Comparison of ENCODE assay signal across 16 mouse cellular contexts in genomic region chr6:42359364-42360147, GRCm38 (mm10). TPM values are rescaled to one million over a fixed set of nuclear protein-coding genes. Genes with fewer than 3 reads are reported as not detected.
DNase-seq lines count a peak whose midpoint lies in the region; ATAC-seq and TF ChIP-seq lines count a peak whose summit lies in the region.
"Had no signal": no experiment of that assay in that cellular context is flagged by ENCODE, and none has a peak within 500 bp of the region (broad histone marks: within the 10 kb centered on the region; RNA-seq: fewer than 3 reads in every experiment).

No protein-coding gene starts in this region.

- TF ChIP-seq EP300 in liver, postnatal 0 days (IDR thresholded peaks at IDR 0.05; ENCODE audit: low read depth): no peak

- ATAC-seq in liver, embryonic 11.5 days (replicated peaks; ENCODE audit: low FRiP score): no peak
- ATAC-seq in liver, embryonic 12.5 days: no peak
- ATAC-seq in Patski: peak; percentile 27
- peak; percentile 33 for ATAC-seq in heart, embryonic 12.5 days (ENCODE audit: insufficient number of reproducible peaks, low FRiP score)
- no peak for ATAC-seq in liver, postnatal 0 days
- no peak for ATAC-seq in midbrain, embryonic 15.5 days (replicated peaks)
- ATAC-seq in hindbrain, postnatal 0 days: no peak
- ATAC-seq: midbrain, embryonic 13.5 days had no signal

- H3K27ac ChIP-seq in liver, embryonic 11.5 days (ENCODE audit: low read depth, low read length): peak overlapping the region; percentile 13; the same call in 1 of the 2 replicates
- H3K27ac ChIP-seq in liver, embryonic 12.5 days: no peak overlapping the region
- H3K27ac ChIP-seq in heart, embryonic 12.5 days (ENCODE audit: poor library complexity, severe bottlenecking): peak overlapping the region; percentile 76
- 0 out of 2 replicates have a peak overlapping the region, but pooled peaks have one; percentile 29 for H3K27ac ChIP-seq in liver, postnatal 0 days (ENCODE audit: low read depth)
- no peak overlapping the region for H3K27ac ChIP-seq in midbrain, embryonic 15.5 days
- no peak overlapping the region for H3K27ac ChIP-seq in hindbrain, postnatal 0 days
- H3K27ac ChIP-seq: liver, embryonic 13.5 days; midbrain, embryonic 13.5 days; neural tube, embryonic 13.5 days had no signal

- peaks cover 22% of the 10 kb centered on the region for H3K36me3 ChIP-seq in liver, embryonic 11.5 days (ENCODE audit: control insufficient read depth, insufficient read depth, low read length)
- peaks cover 61% of the 10 kb centered on the region for H3K36me3 ChIP-seq in liver, embryonic 12.5 days
- H3K36me3 ChIP-seq in heart, embryonic 12.5 days: peaks cover 72% of the 10 kb centered on the region
- H3K36me3 ChIP-seq in liver, postnatal 0 days (replicated peaks; ENCODE audit: insufficient read depth, low read length): peaks cover 66% of the 10 kb centered on the region
- peaks cover 16% of the 10 kb centered on the region for H3K36me3 ChIP-seq in midbrain, embryonic 15.5 days (replicated peaks)
- H3K36me3 ChIP-seq in hindbrain, postnatal 0 days (ENCODE audit: insufficient read depth, low read length): peaks cover 30% of the 10 kb centered on the region; the same call in 1 of the 2 replicates

- H3K4me3 ChIP-seq in liver, embryonic 11.5 days (ENCODE audit: low read depth, low read length): no peak overlapping the region
- no peak overlapping the region for H3K4me3 ChIP-seq in liver, embryonic 12.5 days
- H3K4me3 ChIP-seq in heart, embryonic 12.5 days: no peak overlapping the region
- H3K4me3 ChIP-seq in liver, postnatal 0 days (ENCODE audit: low read depth, low read length): no peak overlapping the region
- no peak overlapping the region for H3K4me3 ChIP-seq in midbrain, embryonic 15.5 days
- no peak overlapping the region for H3K4me3 ChIP-seq in hindbrain, postnatal 0 days (ENCODE audit: low read length)
- H3K4me3 ChIP-seq: erythroblast, embryonic 14.5 days; liver, embryonic 13.5 days; midbrain, embryonic 13.5 days; neural tube, embryonic 13.5 days had no signal

- CTCF ChIA-PET in Patski (lab: Charles Lee): interaction anchor here (1.7 kb wide), 1 partner anchor 14 kb away, joined by 3 read pairs; no protein-coding TSS in a partner anchor

- 65% methylated on average over 9 of the region's 9 CpGs for WGBS in liver, embryonic 11.5 days
- WGBS in liver, embryonic 12.5 days (ENCODE audit: insufficient replicate concordance): 65% methylated on average over 9 of the region's 9 CpGs
- WGBS in heart, embryonic 12.5 days: 26% methylated on average over 9 of the region's 9 CpGs
- 67% methylated on average over 9 of the region's 9 CpGs for WGBS in liver, postnatal 0 days (ENCODE audit: insufficient replicate concordance)
- 75% methylated on average over 9 of the region's 9 CpGs for WGBS in midbrain, embryonic 15.5 days
- 70% methylated on average over 9 of the region's 9 CpGs for WGBS in hindbrain, postnatal 0 days

- peak; percentile 24 for DNase-seq in liver, embryonic 11.5 days (ENCODE audit: low spot score)
- no peak for DNase-seq in Patski (ENCODE audit: low read depth, low spot score)
- no peak for DNase-seq in liver, postnatal 0 days
- no peak for DNase-seq in retina, embryonic 14.5 days (ENCODE audit: low spot score)
- DNase-seq in hindbrain, postnatal 0 days (ENCODE audit: low spot score): no peak
- DNase-seq: adrenal gland, postnatal 10 days; cerebellum, adult 11 months; kidney, adult 18-20 months; liver, embryonic 13.5 days had no signal

- no peak overlapping the region for H3K9ac ChIP-seq in liver, embryonic 11.5 days (ENCODE audit: low read depth, low read length)
- no peak overlapping the region for H3K9ac ChIP-seq in liver, embryonic 12.5 days
- no peak overlapping the region for H3K9ac ChIP-seq in heart, embryonic 12.5 days
- H3K9ac ChIP-seq in liver, postnatal 0 days (replicated peaks): no peak overlapping the region
- H3K9ac ChIP-seq in midbrain, embryonic 15.5 days: no peak overlapping the region
- no peak overlapping the region for H3K9ac ChIP-seq in hindbrain, postnatal 0 days (replicated peaks; ENCODE audit: low read length)
- H3K9ac ChIP-seq: liver, embryonic 13.5 days; midbrain, embryonic 13.5 days; neural tube, embryonic 13.5 days had no signal

- POLR2A ChIA-PET in Patski (lab: Charles Lee): interaction anchor here (1.7 kb wide), 1 partner anchor 7 kb away, joined by 5 read pairs; no protein-coding TSS in a partner anchor

- H3K27me3 ChIP-seq in liver, embryonic 11.5 days (replicated peaks; ENCODE audit: control insufficient read depth, insufficient read depth, low read length): no peaks in the 10 kb centered on the region
- no peaks in the 10 kb centered on the region for H3K27me3 ChIP-seq in liver, embryonic 12.5 days (replicated peaks)
- no peaks in the 10 kb centered on the region for H3K27me3 ChIP-seq in Patski
- H3K27me3 ChIP-seq in heart, embryonic 12.5 days (replicated peaks): no peaks in the 10 kb centered on the region
- H3K27me3 ChIP-seq in liver, postnatal 0 days (ENCODE audit: insufficient read depth, low read length): no peaks in the 10 kb centered on the region
- no peaks in the 10 kb centered on the region for H3K27me3 ChIP-seq in midbrain, embryonic 15.5 days (replicated peaks)
- no peaks in the 10 kb centered on the region for H3K27me3 ChIP-seq in hindbrain, postnatal 0 days (ENCODE audit: insufficient read depth, low read length)
- H3K27me3 ChIP-seq: liver, embryonic 13.5 days; midbrain, embryonic 13.5 days; neural tube, embryonic 13.5 days had no signal

- H3K4me2 ChIP-seq in liver, embryonic 11.5 days: no peak overlapping the region
- no peak overlapping the region for H3K4me2 ChIP-seq in liver, embryonic 12.5 days
- H3K4me2 ChIP-seq in heart, embryonic 12.5 days: no peak overlapping the region
- H3K4me2 ChIP-seq in liver, postnatal 0 days (ENCODE audit: low read depth, low read length): no peak overlapping the region
- H3K4me2 ChIP-seq in midbrain, embryonic 15.5 days: no peak overlapping the region
- no peak overlapping the region for H3K4me2 ChIP-seq in hindbrain, postnatal 0 days (ENCODE audit: low read depth, low read length)
- H3K4me2 ChIP-seq: liver, embryonic 13.5 days; midbrain, embryonic 13.5 days; neural tube, embryonic 13.5 days had no signal

- H3K4me1 ChIP-seq in liver, embryonic 11.5 days (replicated peaks; ENCODE audit: control insufficient read depth, insufficient read depth, low read length): peaks cover 16% of the 10 kb centered on the region
- H3K4me1 ChIP-seq in liver, embryonic 12.5 days: peaks cover 17% of the 10 kb centered on the region
- H3K4me1 ChIP-seq in heart, embryonic 12.5 days (replicated peaks): peaks cover 89% of the 10 kb centered on the region
- H3K4me1 ChIP-seq in liver, postnatal 0 days (ENCODE audit: insufficient read depth): peaks cover 5% of the 10 kb centered on the region
- H3K4me1 ChIP-seq in midbrain, embryonic 15.5 days: no peaks in the 10 kb centered on the region
- H3K4me1 ChIP-seq in hindbrain, postnatal 0 days (ENCODE audit: insufficient read depth, low read length): no peaks in the 10 kb centered on the region

- TF ChIP-seq CTCF in Patski (IDR thresholded peaks at IDR 0.05): no peak
- TF ChIP-seq CTCF in liver, postnatal 0 days (IDR thresholded peaks at IDR 0.05; ENCODE audit: low read depth): no peak
- TF ChIP-seq CTCF in hindbrain, postnatal 0 days (IDR thresholded peaks at IDR 0.05; ENCODE audit: low read depth): no peak

- no peaks in the 10 kb centered on the region for H3K9me3 ChIP-seq in liver, embryonic 11.5 days (ENCODE audit: control insufficient read depth, low read length)
- H3K9me3 ChIP-seq in liver, embryonic 12.5 days (replicated peaks): no peaks in the 10 kb centered on the region
- no peaks in the 10 kb centered on the region for H3K9me3 ChIP-seq in heart, embryonic 12.5 days (replicated peaks)
- no peaks in the 10 kb centered on the region for H3K9me3 ChIP-seq in liver, postnatal 0 days (ENCODE audit: low read length)
- H3K9me3 ChIP-seq in midbrain, embryonic 15.5 days: no peaks in the 10 kb centered on the region
- H3K9me3 ChIP-seq in hindbrain, postnatal 0 days (ENCODE audit: low read length): no peaks in the 10 kb centered on the region
- H3K9me3 ChIP-seq: liver, embryonic 13.5 days; midbrain, embryonic 13.5 days; neural tube, embryonic 13.5 days had no signal

- in situ Hi-C loops in Patski (cut with MboI; ENCODE audit: low pct_unique_long_range_greater_than_20kb): no loop called here

RNA-seq across cellular contexts. Expression of gene Zyx, which starts 10.1 kb away (rescaled TPM):
- 113 TPM in 2 replicates for polyA plus RNA-seq in liver, embryonic 11.5 days (2014; fragmentation: Nextera tagmentation; extraction: Ambion mirVana)
- 66.3 and 66.5 TPM in 2 replicates for polyA plus RNA-seq in liver, embryonic 12.5 days (2016; fragmentation: Nextera tagmentation; extraction: Ambion mirVana)
- polyA plus RNA-seq in Patski (2021): 336 TPM
- polyA plus RNA-seq in heart, embryonic 12.5 days (2016; fragmentation: Nextera tagmentation; extraction: Ambion mirVana): 213 and 219 TPM in 2 replicates
- 55.3 and 57.8 TPM in 2 replicates for polyA plus RNA-seq in liver, postnatal 0 days (2015; fragmentation: Nextera tagmentation; extraction: Ambion mirVana)
- polyA plus RNA-seq in midbrain, embryonic 15.5 days (2015; fragmentation: Nextera tagmentation; extraction: Ambion mirVana): 54.9 and 56.0 TPM in 2 replicates
- 62.6 and 63.9 TPM in 2 replicates for total RNA-seq in hindbrain, postnatal 0 days (2014; rRNA removed)
- polyA plus RNA-seq in hindbrain, postnatal 0 days (2015; fragmentation: Nextera tagmentation; extraction: Ambion mirVana): 54.1 and 63.2 TPM in 2 replicates

RNA-seq across cellular contexts. Expression of gene Epha1, which starts 13.5 kb away (rescaled TPM):
- 1.1 and 1.4 TPM in 2 replicates for polyA plus RNA-seq in liver, embryonic 11.5 days (2014; fragmentation: Nextera tagmentation; extraction: Ambion mirVana)
- 2.6 and 3.4 TPM in 2 replicates for polyA plus RNA-seq in liver, embryonic 12.5 days (2016; fragmentation: Nextera tagmentation; extraction: Ambion mirVana)
- polyA plus RNA-seq in Patski (2021): 0.27 TPM
- 4.7 and 5.5 TPM in 2 replicates for polyA plus RNA-seq in heart, embryonic 12.5 days (2016; fragmentation: Nextera tagmentation; extraction: Ambion mirVana)
- 16.8 and 18.7 TPM in 2 replicates for polyA plus RNA-seq in liver, postnatal 0 days (2015; fragmentation: Nextera tagmentation; extraction: Ambion mirVana)
- polyA plus RNA-seq in midbrain, embryonic 15.5 days (2015; fragmentation: Nextera tagmentation; extraction: Ambion mirVana): 0.37 and 0.43 TPM in 2 replicates
- 0.37 and 0.40 TPM in 2 replicates for total RNA-seq in hindbrain, postnatal 0 days (2014; rRNA removed)
- polyA plus RNA-seq in hindbrain, postnatal 0 days (2015; fragmentation: Nextera tagmentation; extraction: Ambion mirVana): 0.64 and 0.66 TPM in 2 replicates

RNA-seq across cellular contexts. Expression of gene Fam131b, which starts 35.1 kb away (rescaled TPM):
- 0.04 and 0.08 TPM in 2 replicates for polyA plus RNA-seq in liver, embryonic 11.5 days (2014; fragmentation: Nextera tagmentation; extraction: Ambion mirVana)
- polyA plus RNA-seq in liver, embryonic 12.5 days (2016; fragmentation: Nextera tagmentation; extraction: Ambion mirVana): not detected in 2 replicates
- 0.89 TPM for polyA plus RNA-seq in Patski (2021)
- 0.37 and 0.52 TPM in 2 replicates for polyA plus RNA-seq in heart, embryonic 12.5 days (2016; fragmentation: Nextera tagmentation; extraction: Ambion mirVana)
- polyA plus RNA-seq in liver, postnatal 0 days (2015; fragmentation: Nextera tagmentation; extraction: Ambion mirVana): not detected in 2 replicates
- polyA plus RNA-seq in midbrain, embryonic 15.5 days (2015; fragmentation: Nextera tagmentation; extraction: Ambion mirVana): 7.4 and 8.0 TPM in 2 replicates
- 56.5 and 61.6 TPM in 2 replicates for total RNA-seq in hindbrain, postnatal 0 days (2014; rRNA removed)
- 4.6 and 5.0 TPM in 2 replicates for polyA plus RNA-seq in hindbrain, postnatal 0 days (2015; fragmentation: Nextera tagmentation; extraction: Ambion mirVana)
- total RNA-seq: granulocyte monocyte progenitor cell, adult 5-6 weeks had no signal
- polyA plus RNA-seq: erythroblast, embryonic 14.5 days had no signal

RNA-seq across cellular contexts. Expression of gene Tas2r143, which starts 40.5 kb away (rescaled TPM):
- polyA plus RNA-seq in liver, embryonic 11.5 days (2014; fragmentation: Nextera tagmentation; extraction: Ambion mirVana): not detected in 2 replicates
- not detected in 2 replicates for polyA plus RNA-seq in liver, embryonic 12.5 days (2016; fragmentation: Nextera tagmentation; extraction: Ambion mirVana)
- not detected for polyA plus RNA-seq in Patski (2021)
- not detected in 2 replicates for polyA plus RNA-seq in heart, embryonic 12.5 days (2016; fragmentation: Nextera tagmentation; extraction: Ambion mirVana)
- polyA plus RNA-seq in liver, postnatal 0 days (2015; fragmentation: Nextera tagmentation; extraction: Ambion mirVana): not detected in 2 replicates
- not detected in 2 replicates for polyA plus RNA-seq in midbrain, embryonic 15.5 days (2015; fragmentation: Nextera tagmentation; extraction: Ambion mirVana)
- total RNA-seq in hindbrain, postnatal 0 days (2014; rRNA removed): not detected in 2 replicates
- not detected in 2 replicates for polyA plus RNA-seq in hindbrain, postnatal 0 days (2015; fragmentation: Nextera tagmentation; extraction: Ambion mirVana)
- polyA plus RNA-seq: erythroblast, embryonic 14.5 days; liver, embryonic 13.5 days; midbrain, embryonic 13.5 days; neural tube, embryonic 13.5 days had no signal

RNA-seq across cellular contexts. Expression of gene Tas2r135, which starts 45.7 kb away (rescaled TPM):
- polyA plus RNA-seq in liver, embryonic 11.5 days (2014; fragmentation: Nextera tagmentation; extraction: Ambion mirVana): not detected in 2 replicates
- polyA plus RNA-seq in liver, embryonic 12.5 days (2016; fragmentation: Nextera tagmentation; extraction: Ambion mirVana): not detected in 2 replicates
- polyA plus RNA-seq in Patski (2021): not detected
- not detected in 2 replicates for polyA plus RNA-seq in heart, embryonic 12.5 days (2016; fragmentation: Nextera tagmentation; extraction: Ambion mirVana)
- polyA plus RNA-seq in liver, postnatal 0 days (2015; fragmentation: Nextera tagmentation; extraction: Ambion mirVana): not detected in 2 replicates
- polyA plus RNA-seq in midbrain, embryonic 15.5 days (2015; fragmentation: Nextera tagmentation; extraction: Ambion mirVana): not detected in 2 replicates
- not detected in 2 replicates for total RNA-seq in hindbrain, postnatal 0 days (2014; rRNA removed)
- not detected in 2 replicates for polyA plus RNA-seq in hindbrain, postnatal 0 days (2015; fragmentation: Nextera tagmentation; extraction: Ambion mirVana)
- total RNA-seq: granulocyte monocyte progenitor cell, adult 5-6 weeks had no signal
- polyA plus RNA-seq: erythroblast, embryonic 14.5 days; liver, embryonic 13.5 days; midbrain, embryonic 13.5 days; neural tube, embryonic 13.5 days had no signal

Comparison
In these comparisons a context has a peak if more than half of its experiments do, and no peak if none do; other contexts are left out.
1. H3K27ac ChIP-seq: peak in liver, embryonic 11.5 days (single experiment), heart, embryonic 12.5 days (single experiment) and liver, postnatal 0 days (single experiment); none in liver, embryonic 12.5 days (single experiment), midbrain, embryonic 15.5 days (single experiment) and hindbrain, postnatal 0 days (single experiment).
2. ATAC-seq: peak in Patski (single experiment) and heart, embryonic 12.5 days (single experiment); none in liver, embryonic 11.5 days (single experiment), liver, embryonic 12.5 days (single experiment), liver, postnatal 0 days (single experiment), midbrain, embryonic 15.5 days (single experiment) and hindbrain, postnatal 0 days (single experiment).